19 mouse cellular contexts compared by ENCODE assay signal in genomic region chr2:132095821-132096220, GRCm38 (mm10). TPM values are rescaled to one million over a fixed set of nuclear protein-coding genes. Genes with fewer than 3 reads are reported as not detected.
A peak's percentile ranks its signal among the peaks of the same experiment; 100 is the strongest.
DNase-seq lines count a peak whose midpoint lies in the region; ATAC-seq and TF ChIP-seq lines count a peak whose summit lies in the region.
"Had no signal": no experiment of that assay in that cellular context is flagged by ENCODE, and none has a peak within 500 bp of the region (broad histone marks: within the 10 kb centered on the region; RNA-seq: fewer than 3 reads in every experiment).

No protein-coding gene starts in this region.

- TF ChIP-seq POLR2A in cerebellum, adult 2 months (IDR thresholded peaks at IDR 0.05; ENCODE audit: borderline replicate concordance, insufficient read depth, low read length), result no peak

- H3K4me2 ChIP-seq in lung, postnatal 0 days (replicated peaks; ENCODE audit: low read depth, low read length), result no peak overlapping the region
- H3K4me2 ChIP-seq: embryonic facial prominence, embryonic 12.5 days; liver, embryonic 11.5 days; neural tube, embryonic 13.5 days had no signal

- peak; percentile 31 to 46 for DNase-seq in B cell, adult 2 months
- DNase-seq in lung, postnatal 0 days (ENCODE audit: low spot score), result peak; percentile 67
- DNase-seq in cerebellum, adult 2 months, result no peak
- DNase-seq in heart, postnatal 4 days, result no peak
- no peak for DNase-seq in T-cell, adult 2 months (ENCODE audit: low spot score)
- DNase-seq: cerebellum, adult 11-12 months; gastrocnemius, postnatal 36 days; kidney, adult 18-20 months; kidney, postnatal 14 days; midbrain, embryonic 14.5 days; thymus, postnatal 36 days had no signal

- 0 out of 2 replicates have a peak, but pooled peaks have one; percentile 25 for TF ChIP-seq EP300 in lung, postnatal 0 days (IDR thresholded peaks at IDR 0.05)

- no peak overlapping the region for H3K27ac ChIP-seq in lung, postnatal 0 days (ENCODE audit: low read length)
- H3K27ac ChIP-seq in cerebellum, adult 2 months (ENCODE audit: insufficient read depth, low read length), result no peak overlapping the region
- H3K27ac ChIP-seq: embryonic facial prominence, embryonic 12.5 days; neural tube, embryonic 13.5 days had no signal

- WGBS in lung, postnatal 0 days, result 50% methylated on average over 6 of the region's 6 CpGs
- 78% methylated on average over 6 of the region's 6 CpGs for WGBS in cerebellum, adult 2 months

- no peaks in the 10 kb centered on the region for H3K9me3 ChIP-seq in lung, postnatal 0 days (ENCODE audit: low read length)
- H3K9me3 ChIP-seq: embryonic facial prominence, embryonic 12.5 days; megakaryocyte, embryonic 14.5 days; neural tube, embryonic 13.5 days had no signal

- no peak overlapping the region for H3K9ac ChIP-seq in lung, postnatal 0 days (replicated peaks; ENCODE audit: low read depth)
- H3K9ac ChIP-seq: embryonic facial prominence, embryonic 12.5 days; neural tube, embryonic 13.5 days had no signal

- peaks cover 12% of the 10 kb centered on the region; the same call in 1 of the 2 replicates for H3K4me1 ChIP-seq in lung, postnatal 0 days (ENCODE audit: insufficient read depth, low read depth, low read length)
- peaks cover 6% of the 10 kb centered on the region for H3K4me1 ChIP-seq in cerebellum, adult 2 months (ENCODE audit: control insufficient read depth, insufficient read depth, low read length)
- H3K4me1 ChIP-seq: embryonic facial prominence, embryonic 12.5 days; neural tube, embryonic 13.5 days had no signal

- TF ChIP-seq CTCF in lung, postnatal 0 days (IDR thresholded peaks at IDR 0.05), result no peak
- TF ChIP-seq CTCF in cerebellum, adult 2 months (IDR thresholded peaks at IDR 0.05; ENCODE audit: borderline replicate concordance, insufficient read depth, low read depth, low read length), result no peak

- H3K36me3 ChIP-seq in lung, postnatal 0 days (ENCODE audit: insufficient read depth, low read length), result no peaks in the 10 kb centered on the region; the same call in 1 of the 2 replicates

- no peak overlapping the region for H3K4me3 ChIP-seq in lung, postnatal 0 days (ENCODE audit: low read depth, low read length)
- H3K4me3 ChIP-seq in cerebellum, adult 2 months (replicated peaks; ENCODE audit: insufficient read depth, low read depth, low read length), result no peak overlapping the region
- H3K4me3 ChIP-seq: embryonic facial prominence, embryonic 12.5 days; erythroblast, embryonic 14.5 days; megakaryocyte, embryonic 14.5 days; neural tube, embryonic 13.5 days had no signal

- H3K27me3 ChIP-seq in lung, postnatal 0 days (replicated peaks; ENCODE audit: insufficient read depth, low read length), result no peaks in the 10 kb centered on the region
- no peaks in the 10 kb centered on the region for H3K27me3 ChIP-seq in cerebellum, adult 2 months (ENCODE audit: control insufficient read depth, insufficient read depth, low read length)
- H3K27me3 ChIP-seq: embryonic facial prominence, embryonic 12.5 days; megakaryocyte, embryonic 14.5 days; neural tube, embryonic 13.5 days had no signal

- peak; percentile 27 for ATAC-seq in common myeloid progenitor, adult 5-6 weeks (replicated peaks; ENCODE audit: low read depth, poor library complexity, severe bottlenecking)
- ATAC-seq in lung, postnatal 0 days, result peak; percentile 46
- 0 out of 2 replicates have a peak, but pooled peaks have one; percentile 22 for ATAC-seq in megakaryocyte, adult 5-6 weeks (ENCODE audit: poor library complexity, severe bottlenecking)
- ATAC-seq: forebrain, embryonic 14.5 days had no signal

RNA-seq across cellular contexts. Expression of gene Slc23a2, which starts 49.1 kb away (rescaled TPM):
- total RNA-seq in common myeloid progenitor, adult 5-6 weeks (2017), result 8.2 and 22.5 TPM in 2 replicates
- polyA plus RNA-seq in lung, postnatal 0 days (2015; fragmentation: Nextera tagmentation; extraction: Ambion mirVana), result 26.6 and 35.8 TPM in 2 replicates
- 9.5 and 11.4 TPM in 2 replicates for total RNA-seq in megakaryocyte, adult 5-6 weeks (2015)
- 10.7 and 14.6 TPM in 2 replicates for total RNA-seq in megakaryocyte, adult 5-6 weeks (2017)
- polyA plus RNA-seq in cerebellum, adult 2 months (2012; rRNA removed), result 68.6 and 76.9 TPM in 2 replicates
- total RNA-seq in heart, postnatal 4 days (2021), result 10 to 100 TPM; 20.3 to 22.8 TPM
- polyA plus RNA-seq: erythroblast, embryonic 14.5 days had no signal

Comparison
In these comparisons a context has a peak if more than half of its experiments do, and no peak if none do; other contexts are left out.
1. DNase-seq: peak in B cell, adult 2 months (2 of 2) and lung, postnatal 0 days (single experiment); none in cerebellum, adult 2 months (0 of 2), heart, postnatal 4 days (single experiment) and T-cell, adult 2 months (single experiment).
2. Peak in every context shown above with its lines, with median percentiles within 50 percentile points of each other: ATAC-seq.